Mouse (Mus musculus) intestine, embryonic 16.5 days (tissue): ENCODE measurements around the gene Raly. TPM values are rescaled to one million over a fixed set of nuclear protein-coding genes. Genes with fewer than 3 reads are reported as not detected.
"Not testable (repeated sequence)": the region's sequence is repeated elsewhere in the genome, so short reads cannot be mapped to it uniquely, and the experiment has no call there.

Experiments used
- ATAC-seq: fragments of 200-750 bp; cut with Nextera tagmentation; 2 replicates; pipeline ENCODE4 v1.8.0; 2017; ENCODE audit warnings: moderate TSS enrichment, moderate library complexity
- H3K27ac ChIP-seq: fragments of 300-500 bp; sonication (generic); 2 replicates; pipeline ENCODE4 v1.5.1; 2014; ENCODE audit warnings: mild to moderate bottlenecking, low read length
- H3K27me3 ChIP-seq: fragments of 300-500 bp; sonication (generic); replicated peaks from 2 replicates; pipeline ENCODE4 v1.6.1; 2014; ENCODE audit warnings: low read length, control low read depth, mixed read lengths; ENCODE audit not compliant: control insufficient read depth, insufficient read depth
- H3K36me3 ChIP-seq: fragments of 300-500 bp; sonication (generic); 2 replicates; pipeline ENCODE4 v1.6.1; 2014; ENCODE audit warnings: low read length, control low read depth; ENCODE audit not compliant: control insufficient read depth, insufficient read depth
- H3K4me1 ChIP-seq: fragments of 300-500 bp; sonication (generic); 2 replicates; pipeline ENCODE4 v1.6.1; 2014; ENCODE audit warnings: low read length, control low read depth, mixed read lengths; ENCODE audit not compliant: control insufficient read depth, insufficient read depth
- H3K4me2 ChIP-seq: fragments of 300-500 bp; sonication (generic); 2 replicates; pipeline ENCODE4 v1.6.1; 2014; ENCODE audit warnings: low read depth, low read length, control low read depth
- H3K4me3 ChIP-seq: fragments of 300-500 bp; sonication (generic); 2 replicates; pipeline ENCODE4 v1.5.1; 2014; ENCODE audit warnings: mild to moderate bottlenecking, low read length
- H3K9ac ChIP-seq: fragments of 300-500 bp; sonication (generic); 2 replicates; pipeline ENCODE4 v1.6.1; 2014; ENCODE audit warnings: low read depth, low read length
- H3K9me3 ChIP-seq: fragments of 300-500 bp; sonication (generic); 2 replicates; pipeline ENCODE4 v1.6.1; 2016; ENCODE audit warnings: low read length, control low read depth; ENCODE audit not compliant: control insufficient read depth
- WGBS: fragments of 180-500 bp; shearing (Covaris S2); extraction: QIAGEN DNeasy Blood & Tissue Kit; methylation state at CpG from one replicate; pipeline ENCODE4 v1.1.7; 2014; 5-methylcytosine and 5-hydroxymethylcytosine counted together
- polyA plus RNA-seq: library from polyadenylated mRNA; unstranded; fragments of >200 nt; fragmentation: Nextera tagmentation; extraction: Ambion mirVana; gene quantifications from 2 replicates; pipeline ENCODE4 v1.2.1, GENCODE M21; 2015

The Raly gene
- polyA plus RNA-seq, 1 experiment from 2014 or later, result 34.0 TPM

DNA sequence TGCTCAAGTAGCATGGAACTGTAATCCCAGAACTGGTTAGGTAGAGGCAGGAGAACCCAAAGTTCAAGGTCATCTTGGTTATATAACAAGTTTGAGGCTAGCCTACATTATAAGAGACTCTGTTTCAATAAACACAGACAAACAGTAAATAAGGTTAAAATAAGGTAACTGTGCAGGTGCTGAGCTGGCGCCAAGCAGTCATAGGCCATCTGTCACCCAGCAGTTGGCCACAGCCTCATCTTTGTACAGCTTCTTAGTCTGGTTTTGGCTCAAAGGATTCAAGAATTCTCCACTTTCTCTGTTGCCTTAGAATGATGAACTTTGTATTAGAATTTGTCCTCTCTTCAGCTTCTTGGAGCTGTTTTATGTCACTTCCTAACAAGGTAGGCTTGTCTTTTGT is 77.2 kb downstream of the Raly start:
- peaks cover 34% of the 10 kb centered on the region for H3K36me3 ChIP-seq
- 84% methylated on average over 1 of the region's 1 CpGs for WGBS
- no peak for ATAC-seq

GRCm38 (mm10) chr2:154869954-154870641 is 79.2 kb downstream of the Raly start:
- H3K9ac ChIP-seq, result no peak overlapping the region
- no peaks in the 10 kb centered on the region for H3K27me3 ChIP-seq
- no peak for ATAC-seq
- no peak overlapping the region for H3K27ac ChIP-seq
- no peak overlapping the region for H3K4me3 ChIP-seq
- no peak overlapping the region for H3K4me2 ChIP-seq
- peaks cover 26% of the 10 kb centered on the region for H3K36me3 ChIP-seq
- no peaks in the 10 kb centered on the region for H3K9me3 ChIP-seq
- H3K4me1 ChIP-seq, result no peaks in the 10 kb centered on the region

More for the DNA sequence above, 77.2 kb downstream of the Raly start:
- H3K4me3 ChIP-seq, result no peak overlapping the region
- H3K9ac ChIP-seq, result no peak overlapping the region
- H3K27me3 ChIP-seq, result no peaks in the 10 kb centered on the region
- H3K27ac ChIP-seq, result no peak overlapping the region
- no peaks in the 10 kb centered on the region for H3K4me1 ChIP-seq
- H3K9me3 ChIP-seq, result no peaks in the 10 kb centered on the region
- H3K4me2 ChIP-seq, result no peak overlapping the region

DNA sequence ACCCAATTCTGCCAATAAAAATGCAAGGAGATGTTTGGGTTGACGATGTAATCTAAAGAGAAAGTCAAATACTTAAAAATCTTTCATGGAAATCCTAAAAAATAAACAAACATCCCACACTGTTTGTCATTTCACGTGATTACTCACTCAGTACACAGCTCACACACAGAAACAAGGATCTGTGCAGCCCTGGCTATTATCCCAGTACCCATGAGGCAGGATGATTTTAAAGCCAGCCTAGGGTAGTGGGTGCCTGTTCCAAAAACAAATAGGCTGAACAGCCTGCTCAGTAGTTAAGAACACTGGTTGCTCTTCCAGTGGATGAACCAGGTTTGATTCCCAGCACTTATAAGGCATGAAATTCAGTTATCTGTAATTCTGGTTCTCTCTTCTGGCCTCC is 85.7 kb downstream of the Raly start:
- Histone ChIP-seq H3K36me3 (peaks cover 9% of the 10 kb centered on the region; the same call in 1 of the 2 replicates), H3K4me2 (no peak overlapping the region), H3K9me3 (no peaks in the 10 kb centered on the region), H3K4me3 (no peak overlapping the region), H3K27ac (no peak overlapping the region), H3K4me1 (no peaks in the 10 kb centered on the region; the same call in 1 of the 2 replicates), H3K9ac (no peak overlapping the region), H3K27me3 (no peaks in the 10 kb centered on the region)
- 71% methylated on average over 2 of the region's 2 CpGs for WGBS
- ATAC-seq, result no peak

DNA sequence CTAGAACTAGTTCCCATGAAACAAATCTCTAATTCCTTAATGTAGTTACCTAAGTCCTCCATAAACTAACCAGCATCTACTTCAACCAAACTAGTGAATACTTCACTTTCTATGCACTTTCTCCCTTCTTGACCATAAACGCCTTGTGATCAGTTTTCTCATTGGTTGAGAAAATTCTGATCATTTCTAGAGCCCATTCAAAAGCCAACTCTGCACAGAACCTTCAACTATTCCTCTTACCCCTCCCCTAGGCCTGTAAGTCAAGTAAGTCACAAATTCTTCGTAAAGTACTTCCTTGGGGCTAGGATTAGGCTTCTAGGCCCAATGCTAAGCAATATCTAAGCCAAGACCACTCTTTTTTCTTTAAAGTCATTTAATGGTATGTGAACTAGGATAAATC is 100.7 kb downstream of the Raly start:
- H3K36me3 ChIP-seq, result no peaks in the 10 kb centered on the region; the same call in 1 of the 2 replicates
- peak overlapping the region; percentile 69 for H3K4me3 ChIP-seq
- WGBS, result 13% methylated on average over 2 of the region's 2 CpGs
- ATAC-seq, result no peak
- H3K4me2 ChIP-seq, result peak overlapping the region; percentile 70
- H3K27ac ChIP-seq, result no peak overlapping the region
- no peaks in the 10 kb centered on the region for H3K27me3 ChIP-seq
- peak overlapping the region; percentile 91 for H3K9ac ChIP-seq
- no peaks in the 10 kb centered on the region for H3K9me3 ChIP-seq
- H3K4me1 ChIP-seq, result peaks cover 13% of the 10 kb centered on the region

DNA sequence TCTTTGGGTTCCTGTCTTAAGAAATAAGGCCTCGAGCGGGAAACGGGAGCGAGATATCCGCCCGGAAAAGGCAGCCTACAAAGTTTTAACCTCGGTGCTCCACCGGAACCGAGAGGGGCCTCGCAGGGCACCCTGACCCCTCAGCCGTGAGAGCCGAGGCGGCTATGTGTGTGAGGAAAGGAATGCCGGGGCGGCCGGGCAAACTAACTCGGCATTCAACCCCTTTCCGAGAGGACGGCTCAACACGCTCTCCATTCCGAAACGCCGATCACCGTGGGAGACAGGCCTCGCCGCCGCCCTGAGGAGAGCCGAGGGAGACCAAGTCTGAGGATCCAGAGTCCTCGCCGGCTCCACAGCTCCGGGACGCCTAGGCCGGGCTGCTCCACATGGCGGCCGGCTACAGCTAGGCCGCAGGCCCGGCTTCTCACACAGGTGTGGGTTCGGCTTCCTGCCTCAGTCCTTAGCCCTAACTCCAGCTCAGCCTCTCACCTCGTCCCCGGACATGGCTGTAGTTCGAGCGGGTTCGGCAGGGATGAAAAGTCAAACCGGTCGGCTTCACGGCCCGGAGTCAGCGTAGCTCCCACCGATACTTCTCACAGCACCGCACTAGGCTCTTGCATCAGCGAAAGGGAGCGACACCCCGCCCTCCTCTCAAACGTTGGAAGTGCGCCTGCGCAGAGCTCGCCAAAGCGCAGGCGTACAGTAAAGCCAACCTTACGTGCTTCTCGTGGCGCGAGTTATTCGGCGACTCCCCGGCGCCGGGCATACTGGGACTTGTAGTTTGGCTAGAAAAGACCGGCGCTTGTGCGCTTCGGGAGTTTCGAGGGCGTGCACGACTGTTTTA is 101.5 kb downstream of the Raly start, which contains the start of gene Eif2s2:
Gene Eif2s2, minus strand, starts transcription at position 735 of the 844 bp plus-strand sequence.
- peak within 1 kb of the TSS; percentile 69 for H3K4me3 ChIP-seq
- under 1% methylated on average over 75 of the region's 75 CpGs for WGBS
- no peaks in the 10 kb centered on the region for H3K9me3 ChIP-seq
- no peaks in the 10 kb centered on the region for H3K36me3 ChIP-seq
- H3K4me2 ChIP-seq, result peak within 1 kb of the TSS; percentile 72
- H3K4me1 ChIP-seq, result peaks cover 13% of the 10 kb centered on the region
- peak within 1 kb of the TSS; percentile 91 for H3K9ac ChIP-seq
- H3K27ac ChIP-seq, result peak within 1 kb of the TSS; percentile 77
- peak; percentile 97 for ATAC-seq
- H3K27me3 ChIP-seq, result no peaks in the 10 kb centered on the region

DNA sequence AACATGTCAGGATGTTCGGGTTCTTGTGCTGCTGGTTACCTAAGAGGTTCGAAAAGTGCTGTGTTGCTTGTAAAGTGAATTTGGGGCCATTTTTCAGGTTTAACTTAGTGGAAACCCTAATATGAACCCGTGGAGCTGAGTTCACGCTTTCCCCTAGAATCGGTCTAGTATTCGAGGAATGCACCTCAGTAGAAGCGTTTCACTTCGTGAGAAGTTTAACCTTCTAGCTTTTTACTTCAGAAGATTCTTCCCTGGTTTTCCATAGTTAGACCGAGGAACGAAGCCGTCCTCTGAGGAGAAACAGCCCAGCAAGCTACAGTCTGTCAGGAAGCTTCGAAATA is 102.1 kb downstream of the Raly start:
- Histone ChIP-seq H3K36me3 (no peaks in the 10 kb centered on the region), H3K27ac (0 out of 2 replicates have a peak overlapping the region, but pooled peaks have one; percentile 33), H3K9ac (peak overlapping the region; percentile 91), H3K4me1 (peaks cover 13% of the 10 kb centered on the region), H3K4me3 (peak overlapping the region; percentile 69), H3K9me3 (no peaks in the 10 kb centered on the region), H3K4me2 (peak overlapping the region; percentile 72), H3K27me3 (no peaks in the 10 kb centered on the region)
- 9% methylated on average over 12 of the region's 12 CpGs for WGBS
- ATAC-seq, result peak; percentile 46

DNA sequence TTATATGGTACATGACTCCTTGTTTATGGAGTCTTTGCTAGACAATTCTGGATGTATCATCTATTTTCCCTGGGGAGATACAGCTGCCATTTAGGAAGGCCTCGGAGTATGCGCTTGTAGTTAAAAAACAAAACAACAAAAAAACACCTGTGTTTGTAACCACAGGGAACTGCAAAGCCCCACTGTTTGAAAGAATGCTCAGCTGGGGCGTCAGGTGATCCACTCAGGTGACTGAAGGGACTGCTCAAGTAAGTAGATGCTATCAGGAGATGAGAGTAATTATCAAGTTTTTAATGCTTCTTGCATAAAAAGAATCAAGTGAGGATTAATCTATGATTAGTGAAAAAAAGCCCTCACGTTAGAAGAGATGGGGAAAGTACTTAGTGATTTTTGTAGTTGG is 102.7 kb downstream of the Raly start:
- H3K4me3 ChIP-seq, result no peak overlapping the region

GRCm38 (mm10) chr2:154899004-154899403 is 108.1 kb downstream of the Raly start:
- not testable (repeated sequence) for H3K9me3 ChIP-seq, H3K27me3 ChIP-seq, H3K36me3 ChIP-seq, H3K4me1 ChIP-seq, H3K9ac ChIP-seq, ATAC-seq, H3K4me3 ChIP-seq, H3K27ac ChIP-seq, H3K4me2 ChIP-seq
- WGBS, result 83% methylated on average over 7 of the region's 8 CpGs

More for the DNA sequence above, 102.7 kb downstream of the Raly start:
- ATAC-seq, result no peak
- Histone ChIP-seq H3K27ac (no peak overlapping the region), H3K27me3 (no peaks in the 10 kb centered on the region), H3K9ac (no peak overlapping the region), H3K4me2 (no peak overlapping the region; the same call in 1 of the 2 replicates), H3K4me1 (peaks cover 13% of the 10 kb centered on the region), H3K9me3 (no peaks in the 10 kb centered on the region), H3K36me3 (no peaks in the 10 kb centered on the region)
- 67% methylated on average over 4 of the region's 4 CpGs for WGBS

GRCm38 (mm10) chr2:154899412-154899811 is 108.5 kb downstream of the Raly start:
- not testable (repeated sequence) for H3K9ac ChIP-seq, H3K36me3 ChIP-seq, H3K27me3 ChIP-seq, H3K4me2 ChIP-seq, H3K4me3 ChIP-seq, ATAC-seq, H3K9me3 ChIP-seq, H3K4me1 ChIP-seq
- peak overlapping the region; percentile 33; the same call in 1 of the 2 replicates for H3K27ac ChIP-seq
- 80% methylated on average over 4 of the region's 4 CpGs for WGBS
